Mouse (Mus musculus) cerebellum, adult 2 months (tissue): ENCODE measurements around the gene Map4k5. TPM values are rescaled to one million over a fixed set of nuclear protein-coding genes. Genes with fewer than 3 reads are reported as not detected.

Source experiments
- DNase-seq, 2 experiments: peaks; one replicate each; pipeline ENCODE4 v3.0.0; 2021
- H3K27ac ChIP-seq: fragments of 200-500 bp; 2 replicates; pipeline ENCODE4 v1.5.1; 2012; ENCODE audit warnings: low read length, control low read depth, inconsistent platforms; ENCODE audit not compliant: insufficient read depth
- H3K27me3 ChIP-seq: fragments of 200-500 bp; 2 replicates; pipeline ENCODE4 v1.6.1; 2012; ENCODE audit warnings: inconsistent platforms, mild to moderate bottlenecking, low read length, moderate library complexity; ENCODE audit not compliant: control insufficient read depth, insufficient read depth
- H3K4me1 ChIP-seq: fragments of 200-500 bp; 2 replicates; pipeline ENCODE4 v1.6.1; 2011; ENCODE audit warnings: low read length; ENCODE audit not compliant: control insufficient read depth, insufficient read depth
- H3K4me3 ChIP-seq: fragments of 200-500 bp; replicated peaks from 2 replicates; pipeline ENCODE3; 2011; ENCODE audit warnings: mild to moderate bottlenecking, low read depth, low read length, control low read depth; ENCODE audit not compliant: insufficient read depth
- CTCF ChIP-seq: fragments of 200-500 bp; IDR thresholded peaks from 2 replicates; pipeline ENCODE4 v1.5.1; 2011; ENCODE audit warnings: low read depth, mild to moderate bottlenecking, control low read depth, low read length, moderate library complexity, borderline replicate concordance; ENCODE audit not compliant: insufficient read depth
- POLR2A ChIP-seq: fragments of 200-500 bp; IDR thresholded peaks from 2 replicates; pipeline ENCODE4 v1.6.1; 2011; ENCODE audit warnings: low read length, control low read depth, borderline replicate concordance; ENCODE audit not compliant: insufficient read depth
- WGBS: fragments of 180-500 bp; shearing (Covaris S2); methylation state at CpG from one replicate; pipeline ENCODE4 v1.1.7; 2018; 5-methylcytosine and 5-hydroxymethylcytosine counted together
- polyA plus RNA-seq: library from polyadenylated mRNA; depleted of rRNA; stranded (reverse); fragments of >200 nt; gene quantifications from 2 replicates; pipeline ENCODE4 v1.2.3, GENCODE M21; 2012

Map4k5 gene
- polyA plus RNA-seq, 1 experiment, result 22.7 TPM

GRCm38 (mm10) chr12:69785471-69785870 is 107.5 kb downstream of the Map4k5 start:
- Histone ChIP-seq H3K4me3 (no peak overlapping the region), H3K27me3 (no peaks in the 10 kb centered on the region), H3K27ac (no peak overlapping the region), H3K4me1 (no peaks in the 10 kb centered on the region)
- no peak for TF ChIP-seq POLR2A
- no peak for TF ChIP-seq CTCF
- DNase-seq, result no peak
- 89% methylated on average over 9 of the region's 9 CpGs for WGBS

GRCm38 (mm10) chr12:69783247-69784025 is 109.6 kb downstream of the Map4k5 start:
- no peak for DNase-seq
- no peak overlapping the region for H3K27ac ChIP-seq
- WGBS, result 74% methylated on average over 6 of the region's 6 CpGs
- no peak overlapping the region for H3K4me3 ChIP-seq
- no peaks in the 10 kb centered on the region for H3K4me1 ChIP-seq
- no peaks in the 10 kb centered on the region for H3K27me3 ChIP-seq
- no peak for TF ChIP-seq CTCF
- no peak for TF ChIP-seq POLR2A

- 76% methylated on average over 10 of the region's 10 CpGs for WGBS
These were observed 110.9 kb downstream of the Map4k5 start for GRCm38 (mm10) chr12:69781935-69782650.

GRCm38 (mm10) chr12:69781480-69781879 is 111.5 kb downstream of the Map4k5 start:
- Histone ChIP-seq H3K27ac (no peak overlapping the region), H3K27me3 (no peaks in the 10 kb centered on the region), H3K4me1 (no peaks in the 10 kb centered on the region), H3K4me3 (no peak overlapping the region)
- WGBS, result 82% methylated on average over 8 of the region's 8 CpGs
- TF ChIP-seq POLR2A, result no peak
- no peak for TF ChIP-seq CTCF
- DNase-seq, result peak in 1 of 2 experiments; percentile 30

More at GRCm38 (mm10) chr12:69781935-69782650, 110.9 kb downstream of the Map4k5 start:
- H3K27ac ChIP-seq, result peak overlapping the region; percentile 50
- DNase-seq, result peak in 1 of 2 experiments; percentile 22
- H3K4me3 ChIP-seq, result no peak overlapping the region
- TF ChIP-seq CTCF (no peak), POLR2A (no peak)
- H3K4me1 ChIP-seq, result no peaks in the 10 kb centered on the region
- no peaks in the 10 kb centered on the region for H3K27me3 ChIP-seq

- Histone ChIP-seq H3K27me3 (no peaks in the 10 kb centered on the region), H3K4me3 (no peak overlapping the region), H3K4me1 (0 out of 2 replicates have a peak, but pooled peaks cover 1% of the 10 kb centered on the region), H3K27ac (no peak overlapping the region)
- TF ChIP-seq CTCF (no peak), POLR2A (no peak)
- DNase-seq, result no peak
- WGBS, result 76% methylated on average over 2 of the region's 2 CpGs
These were observed 115.0 kb downstream of the Map4k5 start for GRCm38 (mm10) chr12:69777957-69778356.

- TF ChIP-seq POLR2A, result no peak
- no peak for TF ChIP-seq CTCF
- 0 out of 2 replicates have a peak, but pooled peaks cover 2% of the 10 kb centered on the region for H3K4me1 ChIP-seq
- H3K27me3 ChIP-seq, result no peaks in the 10 kb centered on the region
- DNase-seq, result no peak
- H3K27ac ChIP-seq, result no peak overlapping the region
- WGBS, result 89% methylated on average over 6 of the region's 6 CpGs
- no peak overlapping the region for H3K4me3 ChIP-seq
These were observed 115.7 kb downstream of the Map4k5 start for GRCm38 (mm10) chr12:69777341-69777730.

- whole genome bisulfite sequencing, result 71% methylated on average over 11 of the region's 11 CpGs
- Histone ChIP-seq H3K27ac (no peak overlapping the region), H3K4me1 (0 out of 2 replicates have a peak, but pooled peaks cover 2% of the 10 kb centered on the region), H3K4me3 (no peak overlapping the region), H3K27me3 (no peaks in the 10 kb centered on the region)
- DNase-seq, result no peak
- TF ChIP-seq CTCF (no peak), POLR2A (no peak)
These were observed 116.2 kb downstream of the Map4k5 start for GRCm38 (mm10) chr12:69776607-69777340.
